12 mouse cellular contexts compared by ENCODE assay signal in genomic region chr4:47274911-47275310, GRCm38 (mm10).
"Had no signal": no experiment of that assay in that cellular context is flagged by ENCODE, and none has a peak within 500 bp of the region (broad histone marks: within the 10 kb centered on the region; RNA-seq: fewer than 3 reads in every experiment).

No protein-coding gene starts in this region.

- H3K4me2 ChIP-seq: kidney, embryonic 15.5 days; liver, embryonic 13.5 days; midbrain, embryonic 13.5 days; neural tube, embryonic 13.5 days had no signal

- H3K9me3 ChIP-seq: kidney, embryonic 15.5 days; liver, embryonic 13.5 days; midbrain, embryonic 13.5 days; neural tube, embryonic 13.5 days had no signal

- H3K4me3 ChIP-seq: kidney, embryonic 15.5 days; liver, embryonic 13.5 days; midbrain, embryonic 13.5 days; myocyte; neural tube, embryonic 13.5 days had no signal

- H3K27ac ChIP-seq: kidney, embryonic 15.5 days; liver, embryonic 13.5 days; midbrain, embryonic 13.5 days; neural tube, embryonic 13.5 days had no signal

- DNase-seq: kidney, adult 2 months; kidney, postnatal 10 days; kidney, postnatal 4 days; liver, embryonic 13.5 days; lung, adult 2 months; retina, postnatal 1 day; thymus, adult 18-20 months; thymus, postnatal 36 days had no signal

- H3K9ac ChIP-seq: kidney, embryonic 15.5 days; liver, embryonic 13.5 days; midbrain, embryonic 13.5 days; neural tube, embryonic 13.5 days had no signal

- H3K4me1 ChIP-seq: liver, embryonic 13.5 days; midbrain, embryonic 13.5 days had no signal

- H3K27me3 ChIP-seq: kidney, embryonic 15.5 days; liver, embryonic 13.5 days; midbrain, embryonic 13.5 days; neural tube, embryonic 13.5 days had no signal

- H3K36me3 ChIP-seq: kidney, embryonic 15.5 days; liver, embryonic 13.5 days; midbrain, embryonic 13.5 days; neural tube, embryonic 13.5 days had no signal
